Mouse (Mus musculus) left cerebral cortex, adult 18-20 months (tissue): ENCODE measurements around the gene Olfr723. TPM values are rescaled to one million over a fixed set of nuclear protein-coding genes. Genes with fewer than 3 reads are reported as not detected.
"Not testable (repeated sequence)": the region's sequence is repeated elsewhere in the genome, so short reads cannot be mapped to it uniquely, and the experiment has no call there.

ENCODE experiments used
- DNase-seq, 2 experiments: peaks; one replicate each; pipeline ENCODE4 v3.0.0; 2021 to 2022; ENCODE audit warnings: low spot score in 2 of 2, mixed read lengths in 1 of 2
- long read RNA-seq, 2 experiments: library from polyadenylated mRNA; stranded (forward); transcript quantifications; one replicate each; pipeline ENCODE4 v2.0.0; 2021
- total RNA-seq, 2 experiments: library from RNA; stranded (reverse); gene quantifications; 2 replicates each; pipeline ENCODE4 v1.2.3; 2021

Olfr723 gene
- not detected for total RNA-seq
- long read RNA-seq, experiment 1 = 0 reads
- long read RNA-seq, experiment 2 = 0 reads

DNA sequence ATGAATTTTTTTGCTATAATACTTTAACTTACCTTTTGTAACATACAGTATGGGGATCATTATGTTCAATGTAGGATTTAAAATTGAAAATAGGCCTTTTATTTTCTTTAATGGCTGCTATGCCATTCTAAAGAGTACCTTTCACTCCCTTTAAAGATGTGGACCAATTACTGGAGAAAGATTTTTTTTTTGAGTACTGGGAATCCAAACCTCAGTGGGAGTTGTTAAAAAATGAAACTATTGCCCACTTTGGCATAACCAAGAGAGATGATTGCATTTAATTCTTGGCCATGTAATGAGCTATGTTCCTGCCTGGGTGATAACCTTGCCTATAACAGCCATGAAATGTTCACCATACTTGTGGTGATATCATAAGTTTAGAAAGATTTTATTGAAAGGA is at the start of gene Olfr723:
Gene Olfr723, minus strand, starts transcription at position 101 of the 400 bp plus-strand sequence.
- DNase-seq = not testable (repeated sequence)

DNA sequence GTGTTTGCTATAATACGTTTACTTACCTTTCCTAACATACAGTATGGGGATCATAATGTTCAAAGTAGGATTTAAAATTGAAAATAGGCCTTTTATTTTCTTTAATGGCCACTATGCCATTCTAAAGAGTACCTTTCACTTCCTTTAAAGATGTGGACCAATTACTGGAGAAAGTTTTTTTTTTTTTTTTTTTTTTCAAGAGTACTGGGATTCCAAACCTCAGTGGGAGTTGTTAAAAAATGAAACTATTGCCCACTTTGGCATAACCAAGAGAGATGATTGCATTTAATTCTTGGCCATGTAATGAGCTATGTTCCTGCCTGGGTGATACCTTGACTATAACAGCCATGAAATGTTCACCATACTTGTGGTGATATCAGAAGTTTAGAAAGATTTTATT is 31.6 kb upstream of the Olfr723 start, which contains the start of gene Olfr724:
Gene Olfr724, minus strand, starts transcription at position 101 of the 400 bp plus-strand sequence.
- not testable (repeated sequence) for DNase-seq

DNA sequence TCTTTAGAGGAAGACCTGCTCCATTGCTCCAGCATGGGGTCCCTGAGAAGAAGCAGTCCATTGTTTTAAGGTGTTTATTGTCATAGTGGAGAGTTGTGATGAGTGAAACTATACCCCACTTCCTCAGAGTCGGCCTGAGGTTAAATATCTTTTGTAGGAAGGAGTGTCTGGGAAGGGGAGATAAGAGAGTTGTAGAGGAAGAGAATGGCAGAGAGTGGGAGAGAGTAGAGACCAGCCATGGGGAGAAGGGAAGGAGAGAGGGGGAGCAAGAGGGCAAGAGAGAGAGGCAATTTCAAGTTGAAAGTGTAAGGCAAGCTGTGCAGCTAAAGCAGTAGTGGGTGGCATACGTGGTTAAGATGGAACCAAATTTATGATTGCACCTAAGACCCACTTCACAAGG is 24.3 kb upstream of the Olfr723 start:
- no peak for DNase-seq

DNA sequence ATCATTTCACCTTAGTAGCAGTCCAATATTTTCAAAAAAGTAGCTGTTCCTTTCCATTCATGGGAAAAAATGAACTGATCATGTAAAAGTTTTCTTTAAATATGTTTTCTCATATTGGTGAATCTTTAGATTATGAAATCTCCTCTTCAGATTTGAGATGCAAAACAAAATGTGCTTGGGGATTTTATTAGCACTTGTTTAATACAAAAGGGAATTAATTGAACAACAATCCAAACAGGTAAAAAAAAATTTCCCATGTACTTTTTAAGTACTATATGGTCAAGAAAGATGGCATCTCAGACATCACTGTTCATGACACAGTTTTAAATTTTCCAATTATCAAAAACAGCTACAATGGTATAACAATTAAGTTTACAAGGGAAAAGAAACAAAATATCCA is 29.7 kb downstream of the Olfr723 start, which contains the start of gene Olfr722:
Gene Olfr722, minus strand, starts transcription at position 101 of the 400 bp plus-strand sequence.
- no peak for DNase-seq

Other genes starting within 250 kb of the Olfr723 start
- 10 to 100 TPM; 23.9 to 29.3 TPM for gene Armh4, start 148.4 kb downstream of the Olfr723 start, total RNA-seq
- gene Olfr722, start 29.8 kb downstream of the Olfr723 start, total RNA-seq = not detected
- gene Olfr724, start 31.5 kb upstream of the Olfr723 start, total RNA-seq = not detected
- not detected for gene Olfr725, start 108.6 kb upstream of the Olfr723 start, total RNA-seq
- gene Olfr726, start 159.2 kb upstream of the Olfr723 start, total RNA-seq = not detected
- not detected for gene Olfr727, start 191.4 kb upstream of the Olfr723 start, total RNA-seq
- gene Olfr728, start 210.9 kb upstream of the Olfr723 start, total RNA-seq = not detected
- not detected for gene Olfr729, start 221.1 kb upstream of the Olfr723 start, total RNA-seq